Mouse (Mus musculus): ENCODE measurements around the gene Slc39a13.

DNA sequence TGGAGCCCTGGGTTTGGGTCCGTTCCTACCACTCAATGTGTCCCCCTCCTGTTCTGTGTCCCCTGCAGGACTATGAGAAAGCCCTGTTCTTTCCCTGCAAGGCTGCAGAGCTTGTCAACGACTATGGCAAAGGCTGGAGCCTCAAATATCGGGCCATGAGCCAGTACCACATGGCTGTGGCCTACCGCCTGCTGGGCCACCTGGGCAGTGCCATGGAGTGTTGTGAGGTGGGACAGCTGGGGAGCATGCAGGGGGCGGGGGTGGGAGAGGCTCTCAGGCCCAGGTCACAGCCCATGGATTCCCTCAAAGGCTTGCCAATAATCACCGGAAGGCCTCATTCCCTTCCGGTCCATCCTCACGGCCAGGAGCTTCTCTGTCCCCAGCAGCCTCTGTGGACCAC is 28.4 kb downstream of the Slc39a13 start:
- no peak for TF ChIP-seq POLR2A (IDR thresholded peaks at IDR 0.05; ENCODE audit: borderline replicate concordance, low read depth, low read length)
- no peak for TF ChIP-seq CTCF (IDR thresholded peaks at IDR 0.05; ENCODE audit: low read depth, low read length)

Measured in bone marrow macrophage, adult 2 months (primary cell).